Mouse (Mus musculus) spleen, embryonic (tissue): ENCODE measurements around the gene Klhl36.

Experiments
- CTCF ChIA-PET: fragments of 350-600 bp; sonication (Branson Sonifier 250); formaldehyde crosslinking; loops from one replicate; lab custom pipeline; 2022; lab: Charles Lee

Gene Klhl36

DNA sequence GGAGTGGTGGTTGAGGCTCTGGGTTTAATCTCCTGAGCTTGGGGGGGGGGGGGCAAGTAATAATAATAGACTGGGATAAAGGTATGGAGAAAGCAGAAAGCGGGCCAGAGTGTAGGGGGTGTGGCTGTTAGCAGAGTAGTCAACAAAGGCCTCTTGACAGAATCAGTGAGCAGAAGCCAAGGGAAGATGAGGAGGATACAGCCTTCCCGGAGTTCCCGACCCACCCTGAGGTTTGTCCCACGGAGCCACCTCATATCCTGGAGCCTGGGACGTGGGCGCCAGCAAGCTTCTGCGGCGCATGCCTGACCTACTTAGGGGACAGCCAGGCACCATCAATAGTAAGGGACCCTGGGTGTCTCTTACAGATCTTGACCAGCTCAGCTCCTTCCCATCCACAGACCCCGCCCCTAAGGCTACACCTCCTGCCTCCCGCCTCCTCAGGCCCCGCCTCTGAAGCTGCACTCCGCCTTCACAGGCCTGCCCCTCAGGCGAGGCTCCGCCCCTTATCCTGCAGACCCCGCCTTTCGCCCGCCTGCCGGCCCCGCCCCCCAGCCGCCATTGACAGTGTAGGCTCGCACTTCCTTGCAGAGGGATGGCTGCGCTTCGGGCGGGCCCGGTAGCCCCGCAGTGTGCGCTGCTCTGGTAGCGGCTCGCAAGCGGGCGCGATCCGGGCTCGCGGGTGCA, at the start of gene Klhl36:
Gene Klhl36, plus strand, starts transcription at position 561 of the 684 bp plus-strand sequence.
- CTCF ChIA-PET: interaction anchor here (0.5 kb wide), 1 partner anchor 721 kb away, joined by 4 read pairs; no protein-coding TSS in a partner anchor

DNA sequence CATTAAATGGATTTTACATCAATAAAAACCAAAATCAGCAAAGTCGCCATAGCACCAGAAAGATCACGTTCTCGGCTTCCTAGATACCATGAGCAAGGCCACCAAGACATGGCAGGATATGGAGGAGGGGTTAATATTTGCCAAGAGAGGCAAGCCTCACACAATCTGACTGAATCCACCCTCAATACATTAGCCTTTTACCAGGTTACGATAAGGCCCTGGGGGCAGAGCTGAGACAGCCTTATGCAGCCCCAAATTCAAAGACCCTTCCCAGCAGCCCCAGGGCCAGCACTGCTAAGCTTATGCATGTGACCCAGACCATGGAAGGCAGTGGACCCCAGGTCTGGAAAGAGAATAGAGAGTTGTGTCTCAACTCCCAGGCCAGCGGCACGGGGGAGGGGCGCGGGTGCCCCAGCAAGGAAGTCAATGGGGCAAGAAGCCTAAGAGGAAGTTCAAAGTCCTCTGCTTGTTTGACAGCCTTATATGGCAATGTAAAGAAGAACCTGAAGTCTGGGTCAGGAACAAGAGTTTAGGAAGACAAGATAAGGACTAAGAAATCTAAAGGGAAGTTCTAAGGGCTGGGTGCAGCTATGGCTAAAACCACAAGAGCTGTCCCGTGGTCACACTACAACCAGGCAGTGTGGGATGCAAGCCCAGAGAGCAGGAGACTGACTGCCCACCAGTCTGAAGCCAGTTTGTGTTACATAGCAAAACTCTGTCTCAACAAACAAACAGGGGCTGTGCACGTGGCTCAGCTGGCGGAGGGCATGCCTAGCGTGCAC, 49.2 kb upstream of the Klhl36 start:
- CTCF ChIA-PET: interaction anchor here (0.6 to 1.2 kb wide), 2 partner anchors 30 to 374 kb away, joined by 3 to 4 read pairs; no protein-coding TSS in a partner anchor

DNA sequence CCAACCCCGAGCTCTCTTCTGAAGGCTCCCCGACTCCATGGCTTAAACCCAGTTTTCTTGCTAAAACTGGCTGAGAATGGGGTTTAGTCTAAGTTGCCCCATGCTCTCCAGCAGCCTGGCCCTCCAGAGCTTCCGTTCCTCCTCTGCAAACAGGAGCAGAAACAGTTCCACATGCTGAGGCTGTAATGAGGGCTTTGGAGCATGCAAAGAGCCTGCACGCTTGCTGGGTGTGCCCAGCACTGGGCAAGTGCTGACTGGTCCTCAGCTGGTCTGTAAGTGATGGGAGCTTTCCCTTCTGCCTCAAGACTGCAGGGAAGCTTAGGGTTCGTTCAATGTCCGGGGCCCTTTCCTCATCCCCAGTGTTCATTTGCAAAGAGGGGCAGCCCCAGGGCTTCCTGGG, 45.8 kb upstream of the Klhl36 start:
- CTCF ChIA-PET: no interaction called here

DNA sequence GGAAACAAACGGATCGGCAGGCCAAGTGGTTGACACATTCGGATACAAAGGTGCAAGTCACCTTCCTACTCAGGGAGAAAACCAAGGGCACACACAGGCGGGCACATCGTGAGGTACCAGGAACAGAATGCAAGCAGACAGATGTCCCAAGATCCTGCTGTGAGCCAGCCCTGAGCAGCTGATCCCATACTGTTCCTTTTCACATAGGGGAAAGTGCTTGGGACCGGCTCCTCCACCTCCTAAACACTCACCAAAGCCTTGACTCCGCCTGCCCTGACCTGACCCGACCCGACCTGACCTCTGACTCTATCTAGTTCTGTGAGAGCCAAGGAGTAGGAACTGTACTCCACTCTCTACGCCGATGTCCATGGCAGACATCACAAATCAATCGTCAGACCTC, 44.6 kb upstream of the Klhl36 start:
- CTCF ChIA-PET: no interaction called here

DNA sequence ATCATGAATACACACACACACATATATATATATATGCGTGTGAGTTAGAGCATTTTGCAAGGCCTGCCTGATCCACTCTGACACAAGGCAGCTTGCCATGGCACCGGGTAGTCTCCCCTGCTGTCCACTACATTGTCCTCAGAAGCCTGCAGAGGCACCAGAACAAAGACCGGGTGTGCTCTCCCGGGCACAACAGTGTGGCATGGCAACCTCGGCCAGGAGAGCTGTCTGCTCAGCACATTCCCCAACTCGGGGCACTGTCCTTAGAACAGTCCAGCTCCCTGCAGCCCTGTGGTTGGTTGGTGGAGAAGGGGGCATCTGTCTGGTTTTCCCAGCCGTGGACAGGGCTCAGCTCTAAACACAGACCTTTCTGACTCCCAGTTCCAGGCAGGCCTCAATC, 42.8 kb upstream of the Klhl36 start:
- CTCF ChIA-PET: interaction anchor here (0.6 kb wide), 2 partner anchors 10 to 23 kb away, joined by 10 to 14 read pairs; no protein-coding TSS in a partner anchor

DNA sequence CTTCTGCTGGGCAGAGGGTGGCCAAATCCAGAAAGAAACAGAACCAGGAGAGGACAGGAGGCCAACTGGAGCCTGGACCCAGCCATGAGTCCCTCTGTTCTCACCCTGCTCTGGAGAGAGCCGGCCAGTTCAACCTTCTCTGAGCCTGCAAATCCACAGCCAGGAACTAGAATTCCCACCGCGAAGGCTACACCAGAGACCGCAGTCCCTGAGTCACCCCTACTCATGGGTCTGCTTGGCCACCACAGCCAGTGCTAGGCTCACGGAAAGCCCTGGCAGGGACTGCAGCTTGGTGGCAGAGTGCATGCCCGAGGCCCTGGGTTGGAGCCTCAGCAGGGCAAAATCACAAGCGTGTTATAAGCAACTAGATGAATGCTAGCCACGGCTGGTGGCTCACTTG, 42.1 kb upstream of the Klhl36 start:
- CTCF ChIA-PET: no interaction called here

DNA sequence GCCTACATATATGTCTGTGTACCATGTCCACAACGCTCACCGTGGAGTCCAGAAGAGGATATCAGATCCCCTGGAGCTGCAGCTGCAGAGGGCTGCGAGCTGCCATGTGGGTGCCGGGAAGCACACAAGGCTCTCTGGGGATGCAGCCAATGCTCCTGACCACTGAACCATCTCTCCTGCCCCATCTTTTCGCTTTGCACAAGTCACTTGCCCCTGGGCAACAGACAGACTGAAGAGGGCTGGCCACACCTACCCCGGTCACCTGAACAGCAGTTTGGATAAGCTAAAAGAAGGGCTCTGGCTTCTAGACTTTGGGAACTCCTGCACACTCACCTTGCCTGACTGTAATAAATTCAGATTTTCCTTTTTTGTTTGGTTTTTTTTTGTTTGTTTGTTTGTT, 40.4 kb upstream of the Klhl36 start:
- CTCF ChIA-PET: no interaction called here

DNA sequence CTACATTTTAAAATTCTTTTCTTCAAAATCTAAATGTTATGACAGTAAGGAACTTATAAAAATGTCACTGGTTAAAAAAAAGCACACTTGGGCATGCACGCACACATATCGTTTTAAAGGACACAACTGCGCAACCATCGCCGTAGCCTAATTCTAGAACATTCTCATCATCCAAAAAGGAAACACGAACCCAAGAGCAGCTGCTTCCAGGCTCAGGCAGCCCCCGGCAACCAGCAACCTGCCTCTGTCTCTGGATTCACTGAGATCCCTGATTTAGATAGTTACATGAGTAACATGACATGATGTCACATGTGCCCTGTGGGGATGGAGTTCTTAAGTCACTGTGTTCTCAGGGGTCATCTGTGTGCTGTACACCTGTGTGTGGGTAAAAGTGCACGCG, 38.8 kb upstream of the Klhl36 start:
- CTCF ChIA-PET: interaction anchor here (0.6 kb wide), 1 partner anchor 54 kb away, joined by 13 read pairs; no protein-coding TSS in a partner anchor

DNA sequence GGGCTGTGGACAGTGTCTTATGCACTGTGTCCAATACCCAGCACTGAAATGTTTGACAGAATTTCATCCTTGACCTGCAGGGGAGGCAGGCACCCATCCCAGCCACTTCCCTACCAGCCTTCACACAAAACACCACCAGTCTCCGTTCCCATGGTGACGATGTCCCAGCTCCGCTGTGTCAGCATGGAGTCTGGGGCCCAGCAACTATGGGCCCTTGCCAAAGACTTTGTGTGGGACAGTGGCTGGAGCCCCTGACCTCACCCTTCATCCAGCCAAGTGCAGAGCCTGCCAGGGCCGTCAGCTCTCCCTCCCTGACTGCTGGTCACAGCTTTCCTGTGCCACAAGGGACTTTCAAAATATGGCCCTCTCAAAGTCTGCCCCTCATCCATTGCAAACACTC, 38.0 kb upstream of the Klhl36 start:
- CTCF ChIA-PET: no interaction called here

DNA sequence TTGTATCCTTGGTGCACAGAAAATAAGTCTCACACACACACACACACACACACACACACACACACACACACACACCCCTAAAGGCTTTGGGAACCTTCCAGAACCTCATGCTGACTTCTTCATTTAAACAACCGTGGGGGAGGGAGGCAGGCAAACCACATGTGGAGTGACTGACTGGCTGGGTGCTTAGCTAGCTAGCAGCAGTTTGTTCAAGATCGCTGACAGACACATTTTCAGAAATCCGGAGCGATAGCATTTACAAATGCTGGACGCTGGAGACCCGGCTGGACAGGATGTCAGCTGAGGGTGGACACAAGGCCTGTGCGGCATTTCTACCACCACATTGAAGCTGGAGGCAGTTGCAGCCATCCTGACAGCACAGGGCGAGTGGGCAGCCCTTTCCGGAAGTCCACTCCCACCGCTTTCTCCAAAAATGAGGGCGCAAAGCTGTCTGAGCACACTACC, 37.2 kb upstream of the Klhl36 start:
- CTCF ChIA-PET: no interaction called here

DNA sequence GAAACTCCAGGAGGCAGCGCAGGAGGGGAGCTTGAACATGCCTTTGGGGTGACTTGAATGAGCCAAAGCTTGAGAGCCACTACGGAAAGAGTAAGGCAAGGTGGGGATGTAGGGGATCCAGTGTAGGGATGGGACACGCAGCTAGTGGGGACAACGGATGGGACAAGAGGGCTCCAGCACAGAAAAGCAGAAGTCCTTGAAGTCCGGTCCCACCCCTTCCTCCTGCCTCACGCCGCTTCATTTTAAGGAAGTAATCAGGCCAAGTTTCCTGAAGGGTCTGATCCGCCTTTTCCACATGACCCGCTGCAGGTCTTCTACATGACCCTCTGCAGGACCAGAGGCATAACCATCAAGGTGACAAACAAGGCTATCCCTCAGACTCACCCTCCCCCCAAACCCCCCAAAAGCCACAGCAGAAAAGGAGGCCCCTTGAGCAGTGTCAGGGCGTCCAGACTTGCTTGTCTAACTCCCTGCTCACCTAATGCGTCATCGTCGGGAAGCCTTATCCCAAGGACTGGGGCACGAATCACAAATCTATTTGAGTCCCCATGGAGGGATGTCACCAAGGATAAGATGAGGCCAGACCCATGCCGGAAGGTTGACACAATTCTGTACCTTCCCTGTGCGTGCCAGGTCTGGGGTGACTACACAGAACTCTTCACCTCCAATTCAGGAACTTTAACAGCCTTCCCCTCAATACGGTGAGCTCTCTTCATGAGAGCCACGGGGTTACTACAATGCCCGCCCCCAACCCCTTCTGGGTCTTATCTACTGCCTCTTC, 35.9 kb upstream of the Klhl36 start:
- CTCF ChIA-PET: interaction anchor here (1.9 kb wide), 1 partner anchor 17 kb away, joined by 4 read pairs; no protein-coding TSS in a partner anchor

DNA sequence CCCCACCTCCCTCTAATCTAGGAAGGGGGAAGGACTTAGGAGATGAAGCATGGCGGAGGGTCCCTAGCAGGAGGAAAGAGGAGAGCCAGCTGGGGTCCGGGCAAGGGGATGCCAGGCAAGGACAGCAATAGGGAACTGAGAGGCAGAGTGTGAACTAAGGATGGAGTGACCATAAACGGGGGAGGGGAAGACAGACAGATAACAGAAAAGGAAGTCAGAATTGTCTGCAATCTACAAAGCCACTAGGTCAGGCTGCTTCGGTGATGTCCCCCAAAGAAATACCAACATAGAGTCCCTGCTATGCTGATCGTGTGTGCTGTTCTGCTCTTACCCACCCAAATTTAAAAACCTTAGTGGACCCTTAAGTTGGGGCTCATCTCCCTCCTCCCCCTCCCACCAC, 35.1 kb upstream of the Klhl36 start:
- CTCF ChIA-PET: interaction anchor here (1.9 kb wide), 1 partner anchor 16 kb away, joined by 4 read pairs; no protein-coding TSS in a partner anchor

DNA sequence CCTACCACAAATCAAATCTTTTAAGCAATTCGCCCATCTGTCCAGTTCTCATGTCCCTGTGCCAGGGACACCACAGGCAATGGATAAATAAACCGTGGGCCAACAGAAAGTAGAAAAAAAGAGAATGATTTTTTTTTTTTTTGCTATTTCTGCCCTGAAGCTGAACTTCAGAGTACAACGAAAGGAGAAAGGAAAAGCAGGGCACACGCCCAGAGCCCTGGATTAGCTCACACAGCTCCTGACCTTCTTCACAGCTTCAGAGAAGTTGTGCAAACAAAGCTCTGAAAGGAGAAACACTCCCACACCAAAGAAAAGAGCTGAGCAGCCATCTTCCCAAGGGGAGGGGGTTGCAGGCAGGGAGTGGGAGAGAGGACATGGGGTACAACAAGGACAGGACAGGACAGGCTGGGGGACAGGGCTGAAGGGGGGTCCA, 34.3 kb upstream of the Klhl36 start:
- CTCF ChIA-PET: interaction anchor here (1.9 kb wide), 1 partner anchor 15 kb away, joined by 4 read pairs; no protein-coding TSS in a partner anchor

DNA sequence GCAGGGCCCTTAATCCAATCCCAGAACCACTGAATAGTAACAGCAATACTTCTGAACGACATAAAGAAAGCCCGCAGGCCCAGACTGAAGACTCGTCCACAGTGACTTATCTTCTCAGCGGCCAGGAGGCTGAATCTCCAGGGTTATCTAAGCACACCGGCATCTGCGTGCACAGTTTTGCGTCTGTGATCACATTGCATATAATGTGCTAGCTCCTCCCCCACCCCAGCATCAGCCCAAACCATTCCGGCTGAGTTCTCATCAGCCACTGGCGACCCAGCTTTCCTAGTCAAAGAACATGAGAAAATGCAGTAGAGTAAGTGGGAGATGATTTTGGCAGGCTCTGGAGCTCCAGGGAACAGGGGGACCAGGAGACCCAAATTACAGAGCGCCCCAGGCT, 33.1 kb upstream of the Klhl36 start:
- CTCF ChIA-PET: interaction anchor here (0.9 to 1.1 kb wide), 4 partner anchors 10 to 46 kb away, joined by 3 to 5 read pairs (median 3); partner anchors contain the start of gene Cotl1

DNA sequence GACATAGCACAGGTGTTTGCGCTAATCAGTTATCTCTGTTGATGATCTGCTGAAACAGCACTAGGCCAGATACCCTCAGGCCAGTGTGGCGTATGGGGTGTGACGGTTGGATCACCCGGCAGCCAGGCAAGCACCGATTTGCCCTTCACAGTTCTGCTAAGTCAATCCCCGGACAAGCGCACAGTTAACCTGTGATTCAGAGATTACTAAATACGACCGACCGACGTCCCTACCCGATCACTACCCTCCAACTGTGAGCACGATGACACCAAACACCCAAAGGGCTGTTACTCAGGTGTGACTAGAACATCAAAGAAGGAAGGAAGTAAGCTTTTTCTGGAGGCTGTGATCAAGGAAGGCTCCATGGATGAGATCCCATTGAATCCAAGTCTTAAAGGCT, 32.6 kb upstream of the Klhl36 start:
- CTCF ChIA-PET: interaction anchor here (0.7 to 1.1 kb wide), 5 partner anchors 10 to 43 kb away, joined by 3 to 14 read pairs (median 4); partner anchors contain the start of gene Cotl1

DNA sequence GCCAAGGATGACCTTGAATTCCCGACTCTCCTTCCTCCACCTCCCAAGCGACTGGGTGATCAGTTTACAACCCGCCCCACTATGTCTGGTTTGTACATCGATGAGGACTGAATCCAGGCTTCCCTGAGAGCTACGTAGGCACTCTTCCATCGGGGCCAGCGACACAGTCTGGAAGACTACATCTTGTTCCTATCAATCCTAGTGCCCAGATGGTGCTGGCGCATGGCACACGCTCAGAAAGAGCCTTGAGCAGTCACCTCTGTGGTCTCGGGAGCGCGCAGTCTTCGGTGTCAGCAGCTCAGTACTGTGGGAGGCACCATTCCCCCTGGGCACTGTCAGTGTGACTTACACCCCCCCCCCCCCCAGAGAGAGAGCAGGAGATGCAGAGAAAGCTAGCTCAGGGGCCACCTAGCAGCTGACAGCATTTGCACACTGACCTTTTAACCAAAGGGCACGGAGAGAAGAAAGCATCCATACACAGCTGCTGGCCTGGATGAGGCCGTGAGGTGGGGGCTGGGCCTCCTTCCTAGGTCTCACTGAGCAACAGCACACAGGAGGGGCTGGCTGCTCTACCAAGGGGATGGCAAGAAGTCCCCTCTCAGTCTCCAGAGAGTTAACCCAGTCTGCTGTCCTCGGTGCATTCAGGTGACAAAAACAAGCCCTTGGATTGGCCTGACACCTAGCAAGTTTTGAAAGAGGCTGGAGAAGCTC, 32.0 kb upstream of the Klhl36 start:
- CTCF ChIA-PET: interaction anchor here (0.7 to 1.1 kb wide), 5 partner anchors 9 to 44 kb away, joined by 3 to 14 read pairs (median 4); partner anchors contain the start of gene Cotl1

DNA sequence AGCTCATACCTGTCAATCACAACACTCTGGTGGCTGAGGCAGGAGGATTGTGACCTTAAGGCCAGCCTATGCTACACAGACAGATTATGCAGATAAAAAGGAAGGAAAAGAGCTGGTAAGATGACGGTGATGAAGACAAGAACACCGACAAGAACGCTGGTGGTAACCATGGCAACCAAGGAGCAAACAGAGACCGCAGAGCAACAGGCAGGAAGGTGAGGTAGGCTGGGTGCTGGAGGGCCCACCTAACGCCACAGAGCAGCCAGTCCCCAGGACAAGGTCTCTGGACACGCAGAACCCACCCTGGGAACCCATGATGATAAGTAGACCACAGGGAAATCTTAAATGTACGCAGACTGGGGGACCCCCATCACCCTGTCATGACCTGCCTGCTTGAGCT, 31.5 kb upstream of the Klhl36 start:
- CTCF ChIA-PET: interaction anchor here (0.7 kb wide), 1 partner anchor 9 kb away, joined by 3 read pairs; no protein-coding TSS in a partner anchor

DNA sequence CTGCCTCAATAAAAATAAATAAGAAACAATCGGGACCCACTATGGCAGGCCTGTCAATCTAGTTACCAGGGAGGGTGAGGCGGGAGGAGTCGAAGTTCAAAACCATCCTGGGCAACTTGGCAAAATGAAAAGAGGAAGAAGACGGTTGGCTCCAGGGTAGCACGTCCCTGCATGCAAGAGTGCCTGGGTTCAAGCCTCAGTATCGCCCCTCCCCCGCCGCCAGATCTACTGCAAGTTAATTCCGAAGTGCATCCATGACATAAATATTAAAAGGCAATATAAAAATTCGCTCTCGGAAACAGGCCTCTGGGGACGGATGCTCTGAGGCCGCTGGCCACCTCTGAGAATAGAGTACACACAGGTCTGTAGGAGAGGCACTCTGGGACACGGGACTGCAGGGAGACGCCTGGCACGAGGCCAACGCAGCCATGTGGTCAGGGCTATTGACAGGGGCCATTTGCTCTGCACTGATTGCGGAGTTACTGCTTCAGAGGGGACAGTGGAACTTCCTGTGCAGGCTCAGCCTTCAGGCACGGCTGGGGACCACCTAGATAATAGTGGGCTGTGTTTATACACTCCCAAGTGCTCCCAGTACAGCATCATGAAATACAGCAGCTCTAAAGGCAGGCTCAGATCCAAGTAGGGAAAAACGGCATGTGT, 30.6 kb upstream of the Klhl36 start:
- CTCF ChIA-PET: no interaction called here

DNA sequence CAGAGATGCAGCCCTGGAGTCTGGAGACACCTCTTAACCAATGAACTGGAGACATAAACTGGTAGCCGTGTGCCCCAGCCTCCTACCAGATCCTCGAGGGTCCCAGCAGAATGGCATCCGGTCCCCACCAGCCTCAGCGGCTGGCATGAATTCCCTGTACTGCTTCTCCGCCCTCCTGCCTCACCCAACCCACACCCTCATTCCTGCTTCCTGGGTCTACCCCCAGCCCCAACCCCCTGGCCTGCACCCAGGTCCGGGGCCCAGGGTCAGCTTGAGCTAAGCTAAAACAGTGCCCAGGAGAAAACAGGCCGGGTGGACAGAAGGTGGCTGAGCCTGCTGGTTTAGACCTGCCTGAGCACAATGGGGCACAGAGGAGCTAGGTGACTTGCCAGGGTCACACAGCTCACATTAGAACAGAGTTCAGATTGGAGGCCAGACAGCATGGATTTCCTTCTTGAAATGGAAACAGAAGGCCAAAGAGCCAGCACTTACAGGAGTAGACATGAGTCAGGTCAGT, 29.9 kb upstream of the Klhl36 start:
- CTCF ChIA-PET: no interaction called here

DNA sequence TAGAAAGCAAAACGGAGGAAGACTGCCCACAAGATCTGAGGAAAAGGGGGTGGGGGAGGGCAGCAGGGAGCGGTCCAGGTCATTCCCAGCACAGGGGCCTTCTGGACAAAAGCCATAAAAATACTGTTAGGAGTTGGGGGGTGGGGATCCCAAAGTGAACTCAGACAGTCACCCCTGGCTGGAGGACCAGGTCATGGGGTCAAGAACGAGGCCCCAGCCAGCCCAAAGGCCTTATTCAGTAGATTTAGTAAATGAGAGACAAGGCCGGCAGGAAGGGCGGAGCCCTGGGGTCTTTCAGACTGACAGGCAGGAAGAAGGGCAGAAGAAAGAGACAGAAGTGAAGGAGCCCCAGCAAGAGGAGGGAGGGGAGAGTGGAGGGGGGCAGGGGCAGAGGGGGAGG, 29.1 kb upstream of the Klhl36 start:
- CTCF ChIA-PET: no interaction called here
